Mouse (Mus musculus): ENCODE results near the gene Gm42417.

DNA sequence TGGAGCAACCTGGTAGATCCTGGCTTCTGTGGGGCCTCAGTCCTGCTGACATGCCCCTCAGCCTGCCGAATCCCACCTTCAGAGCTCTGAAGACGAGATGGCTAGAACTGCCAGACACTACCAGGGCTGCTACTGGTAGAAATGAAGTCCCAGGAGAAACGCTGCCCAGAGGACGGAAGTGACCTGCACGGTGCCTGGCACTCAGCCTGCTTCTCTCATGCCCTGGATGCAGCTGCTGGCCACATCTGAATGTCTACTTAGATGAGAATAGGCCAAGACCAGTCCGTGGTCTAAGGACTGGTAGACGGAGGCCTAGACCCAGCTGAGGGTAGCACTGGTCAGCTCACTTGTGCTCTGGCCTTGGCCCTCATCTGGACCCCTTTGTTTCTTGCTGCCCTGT is 8.3 kb downstream of the Gm42417 start:
- TF ChIP-seq CTCF (IDR thresholded peaks at IDR 0.05; ENCODE audit: control insufficient read depth, insufficient read depth, insufficient replicate concordance, low read depth, low read length) (no peak), POLR2A (IDR thresholded peaks at IDR 0.05; ENCODE audit: control insufficient read depth, low read depth, low read length) (no peak)
